Mouse (Mus musculus): ENCODE measurements around the gene Pla2g1b.
"Not testable (repeated sequence)": the region's sequence is repeated elsewhere in the genome, so short reads cannot be mapped to it uniquely, and the experiment has no call there.

The Pla2g1b gene

GRCm38 (mm10) chr5:115465642-115466420, at the start of gene Pla2g1b:
Pla2g1b (plus strand) TSS chr5:115466262.
- DNase-seq, result no peak

GRCm38 (mm10) chr5:115428831-115429358, 37.2 kb upstream of the Pla2g1b start:
- DNase-seq, result no peak

GRCm38 (mm10) chr5:115429359-115430186, 36.5 kb upstream of the Pla2g1b start, which contains the start of gene Msi1:
Msi1 (plus strand) TSS chr5:115429599.
- no peak for DNase-seq

- DNase-seq, result no peak
These were observed 35.7 kb upstream of the Pla2g1b start for GRCm38 (mm10) chr5:115430187-115430960.

GRCm38 (mm10) chr5:115431061-115431897, 34.8 kb upstream of the Pla2g1b start:
- no peak for DNase-seq

GRCm38 (mm10) chr5:115431898-115432259, 34.2 kb upstream of the Pla2g1b start:
- DNase-seq, result no peak

- DNase-seq, result no peak
These were observed 33.7 kb upstream of the Pla2g1b start for GRCm38 (mm10) chr5:115432395-115432794.

GRCm38 (mm10) chr5:115433191-115433590, 32.9 kb upstream of the Pla2g1b start:
- DNase-seq, result no peak

- DNase-seq, result no peak
These were observed 31.7 kb upstream of the Pla2g1b start for GRCm38 (mm10) chr5:115434280-115434852.

GRCm38 (mm10) chr5:115434853-115435754, 31.0 kb upstream of the Pla2g1b start:
- DNase-seq, result no peak

- no peak for DNase-seq
These were observed 30.2 kb upstream of the Pla2g1b start for GRCm38 (mm10) chr5:115435755-115436379.

- DNase-seq, result peak; percentile 42
These were observed 29.5 kb upstream of the Pla2g1b start for GRCm38 (mm10) chr5:115436421-115437124.

- no peak for DNase-seq
These were observed 28.7 kb upstream of the Pla2g1b start for GRCm38 (mm10) chr5:115437242-115437944.

- no peak for DNase-seq
These were observed 28.1 kb upstream of the Pla2g1b start for GRCm38 (mm10) chr5:115437945-115438315.

- DNase-seq, result no peak
These were observed 27.4 kb upstream of the Pla2g1b start for GRCm38 (mm10) chr5:115438667-115439066.

GRCm38 (mm10) chr5:115441205-115441849, 24.7 kb upstream of the Pla2g1b start:
- DNase-seq, result peak; percentile 73

- DNase-seq, result not testable (repeated sequence)
These were observed 23.4 kb upstream of the Pla2g1b start for GRCm38 (mm10) chr5:115442663-115443062.

GRCm38 (mm10) chr5:115444130-115444529, 21.9 kb upstream of the Pla2g1b start:
- DNase-seq, result no peak

All from lung, postnatal 14 days (tissue).